Mouse (Mus musculus): Measurements from ENCODE around the gene Rptor. TPM values are rescaled to one million over a fixed set of nuclear protein-coding genes. Genes with fewer than 3 reads are reported as not detected.

Gene Rptor
- polyA plus RNA-seq, 1 experiment from 2014 or later: 7.1 TPM

- H3K9me3 ChIP-seq (replicated peaks; ENCODE audit: low read length): no peaks in the 10 kb centered on the region
- H3K4me1 ChIP-seq (replicated peaks; ENCODE audit: insufficient read depth, low read length): no peaks in the 10 kb centered on the region
- H3K9ac ChIP-seq (ENCODE audit: low read depth, low read length): no peak overlapping the region
- TF ChIP-seq CTCF (IDR thresholded peaks at IDR 0.05; ENCODE audit: low read depth): no peak
- ATAC-seq (replicated peaks; ENCODE audit: low FRiP score, low read depth) (no peak), DNase-seq (ENCODE audit: low spot score) (no peak)
- 0 out of 2 replicates have a peak, but pooled peaks cover 2% of the 10 kb centered on the region for H3K36me3 ChIP-seq (ENCODE audit: insufficient read depth, low read length)
- WGBS: 90% methylated on average over 8 of the region's 8 CpGs
- no peak overlapping the region for H3K4me3 ChIP-seq (replicated peaks; ENCODE audit: low read depth, low read length)
- no peaks in the 10 kb centered on the region for H3K27me3 ChIP-seq (ENCODE audit: insufficient read depth, low read length)
- no peak overlapping the region for H3K27ac ChIP-seq
- no peak overlapping the region for H3K4me2 ChIP-seq (ENCODE audit: low read length)
Observed at GRCm38 (mm10) chr11:119806539-119806938, 203.8 kb downstream of the Rptor start.

GRCm38 (mm10) chr11:119807431-119808031 lies 204.8 kb downstream of the Rptor start:
- Histone ChIP-seq H3K9me3 (replicated peaks; ENCODE audit: low read length) (no peaks in the 10 kb centered on the region), H3K27ac (no peak overlapping the region), H3K4me1 (replicated peaks; ENCODE audit: insufficient read depth, low read length) (no peaks in the 10 kb centered on the region), H3K36me3 (ENCODE audit: insufficient read depth, low read length) (0 out of 2 replicates have a peak, but pooled peaks cover 6% of the 10 kb centered on the region), H3K27me3 (ENCODE audit: insufficient read depth, low read length) (no peaks in the 10 kb centered on the region), H3K4me2 (ENCODE audit: low read length) (no peak overlapping the region), H3K4me3 (replicated peaks; ENCODE audit: low read depth, low read length) (no peak overlapping the region), H3K9ac (ENCODE audit: low read depth, low read length) (no peak overlapping the region)
- no peak for TF ChIP-seq CTCF (IDR thresholded peaks at IDR 0.05; ENCODE audit: low read depth)
- WGBS: 70% methylated on average over 7 of the region's 7 CpGs
- no peak for ATAC-seq (replicated peaks; ENCODE audit: low FRiP score, low read depth)
- no peak for DNase-seq (ENCODE audit: low spot score)

GRCm38 (mm10) chr11:119808647-119809280 lies 206.1 kb downstream of the Rptor start:
- Histone ChIP-seq H3K9ac (ENCODE audit: low read depth, low read length) (no peak overlapping the region), H3K9me3 (replicated peaks; ENCODE audit: low read length) (no peaks in the 10 kb centered on the region), H3K27me3 (ENCODE audit: insufficient read depth, low read length) (no peaks in the 10 kb centered on the region), H3K4me3 (replicated peaks; ENCODE audit: low read depth, low read length) (no peak overlapping the region), H3K27ac (no peak overlapping the region), H3K4me2 (ENCODE audit: low read length) (no peak overlapping the region), H3K4me1 (replicated peaks; ENCODE audit: insufficient read depth, low read length) (no peaks in the 10 kb centered on the region), H3K36me3 (ENCODE audit: insufficient read depth, low read length) (0 out of 2 replicates have a peak, but pooled peaks cover 8% of the 10 kb centered on the region)
- no peak for ATAC-seq (replicated peaks; ENCODE audit: low FRiP score, low read depth)
- DNase-seq (ENCODE audit: low spot score): no peak
- no peak for TF ChIP-seq CTCF (IDR thresholded peaks at IDR 0.05; ENCODE audit: low read depth)
- WGBS: 85% methylated on average over 10 of the region's 10 CpGs

GRCm38 (mm10) chr11:119809309-119809708 lies 206.6 kb downstream of the Rptor start:
- H3K9me3 ChIP-seq (replicated peaks; ENCODE audit: low read length): no peaks in the 10 kb centered on the region
- no peaks in the 10 kb centered on the region for H3K4me1 ChIP-seq (replicated peaks; ENCODE audit: insufficient read depth, low read length)
- no peak overlapping the region for H3K9ac ChIP-seq (ENCODE audit: low read depth, low read length)
- 71% methylated on average over 5 of the region's 5 CpGs for WGBS
- no peak overlapping the region for H3K4me3 ChIP-seq (replicated peaks; ENCODE audit: low read depth, low read length)
- H3K27me3 ChIP-seq (ENCODE audit: insufficient read depth, low read length): no peaks in the 10 kb centered on the region
- TF ChIP-seq CTCF (IDR thresholded peaks at IDR 0.05; ENCODE audit: low read depth): no peak
- H3K27ac ChIP-seq: no peak overlapping the region
- no peak overlapping the region for H3K4me2 ChIP-seq (ENCODE audit: low read length)
- 0 out of 2 replicates have a peak, but pooled peaks cover 8% of the 10 kb centered on the region for H3K36me3 ChIP-seq (ENCODE audit: insufficient read depth, low read length)
- DNase-seq (ENCODE audit: low spot score) (no peak), ATAC-seq (replicated peaks; ENCODE audit: low FRiP score, low read depth) (no peak)

- WGBS: 45% methylated on average over 8 of the region's 8 CpGs
Observed at GRCm38 (mm10) chr11:119811022-119811421, 208.3 kb downstream of the Rptor start.

GRCm38 (mm10) chr11:119811598-119811997 lies 208.9 kb downstream of the Rptor start:
- ATAC-seq (replicated peaks; ENCODE audit: low FRiP score, low read depth) (no peak), DNase-seq (ENCODE audit: low spot score) (no peak)
- Histone ChIP-seq H3K27ac (no peak overlapping the region), H3K36me3 (ENCODE audit: insufficient read depth, low read length) (peaks cover 21% of the 10 kb centered on the region; the same call in 1 of the 2 replicates), H3K4me3 (replicated peaks; ENCODE audit: low read depth, low read length) (no peak overlapping the region), H3K9ac (ENCODE audit: low read depth, low read length) (no peak overlapping the region), H3K4me1 (replicated peaks; ENCODE audit: insufficient read depth, low read length) (no peaks in the 10 kb centered on the region), H3K27me3 (ENCODE audit: insufficient read depth, low read length) (no peaks in the 10 kb centered on the region), H3K9me3 (replicated peaks; ENCODE audit: low read length) (no peaks in the 10 kb centered on the region), H3K4me2 (ENCODE audit: low read length) (no peak overlapping the region)
- 93% methylated on average over 1 of the region's 1 CpGs for WGBS
- no peak for TF ChIP-seq CTCF (IDR thresholded peaks at IDR 0.05; ENCODE audit: low read depth)

More at GRCm38 (mm10) chr11:119811022-119811421, 208.3 kb downstream of the Rptor start:
- Histone ChIP-seq H3K4me1 (replicated peaks; ENCODE audit: insufficient read depth, low read length) (no peaks in the 10 kb centered on the region), H3K9me3 (replicated peaks; ENCODE audit: low read length) (no peaks in the 10 kb centered on the region), H3K27me3 (ENCODE audit: insufficient read depth, low read length) (no peaks in the 10 kb centered on the region), H3K4me2 (ENCODE audit: low read length) (no peak overlapping the region), H3K36me3 (ENCODE audit: insufficient read depth, low read length) (0 out of 2 replicates have a peak, but pooled peaks cover 16% of the 10 kb centered on the region), H3K27ac (no peak overlapping the region), H3K4me3 (replicated peaks; ENCODE audit: low read depth, low read length) (no peak overlapping the region), H3K9ac (ENCODE audit: low read depth, low read length) (no peak overlapping the region)
- TF ChIP-seq CTCF (IDR thresholded peaks at IDR 0.05; ENCODE audit: low read depth): no peak
- DNase-seq (ENCODE audit: low spot score) (no peak), ATAC-seq (replicated peaks; ENCODE audit: low FRiP score, low read depth) (no peak; the same call in 1 of the 2 replicates)

Data from kidney, postnatal 0 days (tissue).